Mouse (Mus musculus) embryonic fibroblast, embryonic 13.5 days (primary cell): ENCODE data around the gene 2310022B05Rik. TPM values are rescaled to one million over a fixed set of nuclear protein-coding genes. Genes with fewer than 3 reads are reported as not detected.

Experiments
- H3K27ac ChIP-seq: 2 replicates; pipeline ENCODE4 v1.5.1; 2012; ENCODE audit warnings: low read length, control low read depth, inconsistent platforms; ENCODE audit not compliant: insufficient read depth
- H3K4me1 ChIP-seq: 2 replicates; pipeline ENCODE4 v1.6.1; 2011; ENCODE audit warnings: low read length; ENCODE audit not compliant: control insufficient read depth, insufficient read depth
- H3K4me3 ChIP-seq: 2 replicates; pipeline ENCODE4 v1.5.1; 2011; ENCODE audit warnings: mild to moderate bottlenecking, control low read depth, low read length; ENCODE audit not compliant: insufficient read depth
- CTCF ChIP-seq: IDR thresholded peaks from 2 replicates; pipeline ENCODE4 v1.5.1; 2011; ENCODE audit warnings: mild to moderate bottlenecking, control low read depth, low read length, moderate library complexity, borderline replicate concordance; ENCODE audit not compliant: insufficient read depth
- POLR2A ChIP-seq: IDR thresholded peaks from 2 replicates; pipeline ENCODE4 v1.6.1; 2011; ENCODE audit warnings: low read depth, mild to moderate bottlenecking, control low read depth, low read length, moderate library complexity
- polyA plus RNA-seq: library from polyadenylated mRNA; stranded (reverse); fragments of >200 nt; gene quantifications from 2 replicates; pipeline ENCODE4 v1.2.4, GENCODE M21; 2011; ENCODE audit warnings: low read depth; ENCODE audit not compliant: missing spikeins, insufficient read length

2310022B05Rik gene
- 161 and 164 TPM in 2 replicates for polyA plus RNA-seq

DNA sequence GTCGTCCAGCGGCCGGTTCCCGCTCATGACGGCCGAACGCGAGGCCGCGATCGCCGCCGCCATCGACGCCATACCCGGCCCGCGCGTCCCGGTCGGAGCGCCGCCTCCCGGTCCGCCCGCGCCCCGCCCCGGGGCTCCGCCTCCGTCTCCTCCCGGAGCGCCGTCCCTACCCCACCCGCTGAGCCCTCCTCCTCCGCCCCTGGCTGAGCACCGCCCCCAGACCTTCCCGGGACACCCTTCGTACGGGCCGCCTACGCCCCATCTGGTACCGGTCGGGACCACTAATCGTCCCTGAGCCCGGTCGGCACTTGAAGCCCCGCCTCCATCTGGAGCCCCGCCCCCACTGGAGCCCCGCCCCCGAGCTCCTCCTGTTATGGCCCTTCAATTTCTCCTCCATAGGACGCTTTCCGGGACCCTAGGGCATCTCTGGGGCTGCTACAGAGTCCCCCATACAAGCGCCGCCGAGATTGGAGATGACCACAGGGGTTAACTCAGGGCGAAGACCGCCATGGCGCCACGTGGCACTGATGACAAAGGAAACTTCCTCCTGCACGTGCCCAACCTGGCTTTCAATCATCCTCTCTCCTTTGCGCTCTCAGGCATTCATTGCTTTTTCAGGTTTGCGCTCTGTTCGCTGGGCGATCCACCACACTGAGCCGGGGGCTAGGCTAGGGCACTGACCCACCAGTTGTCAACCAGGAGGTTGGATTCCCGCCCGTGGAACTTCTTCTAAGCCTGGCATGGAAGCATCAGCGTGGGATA is at the start of gene 2310022B05Rik:
TSS of gene 2310022B05Rik (minus strand) at position 258 of the 762 bp plus-strand sequence.
- TF ChIP-seq POLR2A: peak; percentile 98
- no peak for TF ChIP-seq CTCF

GRCm38 (mm10) chr8:124705823-124706222 is 42.7 kb upstream of the 2310022B05Rik start:
- TF ChIP-seq CTCF (no peak), POLR2A (no peak)
- H3K4me1 ChIP-seq: no peaks in the 10 kb centered on the region

More for the DNA sequence above, at the start of gene 2310022B05Rik:
- peaks cover 14% of the 10 kb centered on the region; the same call in 1 of the 2 replicates for H3K4me1 ChIP-seq
- H3K4me3 ChIP-seq: peak within 1 kb of the TSS; percentile 96
- H3K27ac ChIP-seq: peak within 1 kb of the TSS; percentile 94

DNA sequence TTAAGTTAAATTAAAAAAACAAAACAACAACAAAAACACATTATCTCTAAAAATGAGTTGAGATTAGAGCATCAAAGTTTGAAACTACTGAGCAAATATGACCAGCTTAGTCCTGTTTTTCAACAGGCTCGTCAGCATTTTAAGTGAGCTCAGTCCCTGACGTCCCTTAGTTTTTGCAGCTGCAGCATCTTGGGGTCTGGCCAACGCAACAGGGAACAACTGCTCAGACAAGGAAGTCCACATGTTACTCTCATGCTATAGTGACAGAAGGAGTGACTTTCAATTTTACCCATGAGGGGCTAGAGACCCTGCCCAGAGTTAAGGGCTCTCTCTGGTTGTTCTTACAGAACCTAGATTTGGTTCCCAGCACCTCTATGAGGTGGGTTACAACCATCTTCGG is 41.2 kb upstream of the 2310022B05Rik start:
- no peak overlapping the region for H3K4me3 ChIP-seq
- H3K4me1 ChIP-seq: no peaks in the 10 kb centered on the region
- TF ChIP-seq POLR2A (no peak), CTCF (no peak)
- no peak overlapping the region for H3K27ac ChIP-seq

More at GRCm38 (mm10) chr8:124705823-124706222, 42.7 kb upstream of the 2310022B05Rik start:
- H3K27ac ChIP-seq: no peak overlapping the region
- H3K4me3 ChIP-seq: no peak overlapping the region

DNA sequence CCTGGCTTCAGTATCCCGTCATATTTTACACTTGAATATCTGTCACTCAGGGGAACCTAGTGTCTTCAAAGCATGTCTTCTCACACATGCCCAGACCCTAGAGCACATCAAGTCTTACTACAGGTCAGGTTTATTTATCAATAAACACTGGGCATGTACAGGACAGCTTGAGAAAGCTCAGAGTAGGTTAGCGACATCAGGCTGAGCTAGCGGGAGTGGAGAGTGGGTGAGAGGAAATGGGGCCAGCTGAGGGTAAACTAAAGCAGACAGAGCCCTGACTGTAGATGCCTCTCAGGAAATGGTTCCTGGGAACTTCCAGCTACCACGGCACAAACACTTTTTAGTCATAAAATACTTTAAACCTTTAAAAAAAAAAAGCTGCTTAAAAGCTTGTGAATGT is 40.4 kb upstream of the 2310022B05Rik start:
- H3K4me3 ChIP-seq: no peak overlapping the region
- no peaks in the 10 kb centered on the region for H3K4me1 ChIP-seq
- no peak overlapping the region for H3K27ac ChIP-seq
- TF ChIP-seq CTCF (no peak), POLR2A (no peak)

DNA sequence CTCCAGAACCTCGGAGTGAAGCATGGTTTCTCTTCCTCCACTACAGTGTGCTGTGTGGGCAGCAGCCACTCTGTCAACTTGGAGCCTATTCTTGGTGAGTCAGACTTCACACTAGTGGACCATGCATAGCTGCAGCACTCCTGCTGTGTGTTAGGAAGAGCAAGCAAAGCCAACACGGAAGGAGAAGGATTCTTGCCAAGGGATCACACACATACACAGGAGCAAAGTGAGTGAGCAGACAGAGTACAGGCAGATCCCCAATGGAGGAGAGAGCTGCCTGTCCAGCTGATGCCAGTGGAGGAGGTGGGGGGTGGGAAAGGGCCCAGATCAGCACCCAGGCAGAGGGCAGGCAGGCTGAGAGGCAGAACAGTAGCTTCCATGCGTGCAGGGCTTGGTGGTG is 39.0 kb upstream of the 2310022B05Rik start:
- no peak overlapping the region for H3K4me3 ChIP-seq
- TF ChIP-seq POLR2A (no peak), CTCF (no peak)
- no peak overlapping the region for H3K27ac ChIP-seq
- no peaks in the 10 kb centered on the region for H3K4me1 ChIP-seq

GRCm38 (mm10) chr8:124701023-124701422 is 37.9 kb upstream of the 2310022B05Rik start:
- H3K27ac ChIP-seq: no peak overlapping the region
- H3K4me1 ChIP-seq: no peaks in the 10 kb centered on the region
- no peak overlapping the region for H3K4me3 ChIP-seq
- TF ChIP-seq POLR2A (no peak), CTCF (no peak)

DNA sequence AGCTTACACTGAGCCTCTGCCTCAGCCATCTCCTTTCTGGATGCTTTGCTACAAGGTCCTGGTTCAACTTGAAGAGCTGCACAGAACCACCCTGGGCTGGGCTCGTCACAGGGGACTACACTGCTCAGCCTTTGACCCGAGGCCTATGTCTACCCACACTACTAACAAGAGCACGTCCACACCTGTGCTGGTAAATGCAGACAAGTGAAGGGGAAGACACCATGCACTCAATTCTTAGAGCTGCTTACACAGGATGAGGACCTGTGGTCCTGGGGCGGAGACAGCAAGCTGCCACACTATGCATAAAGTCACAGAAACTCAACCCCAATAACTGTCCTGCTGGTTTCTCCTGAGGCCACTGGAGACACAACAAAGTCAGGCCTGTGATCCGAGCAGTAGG is 37.1 kb upstream of the 2310022B05Rik start:
- Histone ChIP-seq H3K4me1 (no peaks in the 10 kb centered on the region), H3K27ac (no peak overlapping the region), H3K4me3 (no peak overlapping the region)
- TF ChIP-seq CTCF (no peak), POLR2A (no peak)

DNA sequence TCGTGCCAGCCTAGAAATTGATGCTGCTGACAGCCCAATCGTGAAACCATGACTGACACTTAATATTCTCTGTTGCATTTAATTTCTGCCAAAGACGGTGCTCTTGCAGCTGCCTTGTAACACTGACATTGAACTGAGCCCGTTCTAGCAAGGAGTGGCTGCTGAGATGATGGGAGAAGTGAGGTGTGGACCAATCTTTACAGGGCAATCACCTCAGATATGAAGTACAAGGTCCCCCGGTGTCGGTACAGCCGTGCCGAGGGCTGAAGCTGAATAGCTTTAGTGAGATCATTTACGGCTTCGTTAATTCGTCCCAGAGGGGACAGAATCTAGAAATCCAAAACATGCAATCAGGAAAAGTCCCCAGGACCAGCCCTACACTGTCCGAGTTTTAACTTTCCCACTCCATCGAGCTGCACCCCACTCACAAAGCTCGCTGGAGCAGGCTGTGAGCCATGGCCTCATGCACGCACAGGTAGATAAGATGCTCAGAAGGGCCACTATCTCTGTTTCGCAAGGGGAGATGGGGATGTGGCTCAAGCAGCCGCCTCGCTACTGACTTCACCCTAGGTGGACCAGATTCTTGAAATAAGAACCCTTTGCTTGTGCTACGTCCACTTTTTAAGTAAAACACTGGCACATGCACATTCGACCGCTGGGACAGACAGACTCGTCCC is 32.4 kb upstream of the 2310022B05Rik start:
- no peak for TF ChIP-seq CTCF
- no peak for TF ChIP-seq POLR2A
- Histone ChIP-seq H3K27ac (no peak overlapping the region), H3K4me1 (no peaks in the 10 kb centered on the region), H3K4me3 (no peak overlapping the region)

DNA sequence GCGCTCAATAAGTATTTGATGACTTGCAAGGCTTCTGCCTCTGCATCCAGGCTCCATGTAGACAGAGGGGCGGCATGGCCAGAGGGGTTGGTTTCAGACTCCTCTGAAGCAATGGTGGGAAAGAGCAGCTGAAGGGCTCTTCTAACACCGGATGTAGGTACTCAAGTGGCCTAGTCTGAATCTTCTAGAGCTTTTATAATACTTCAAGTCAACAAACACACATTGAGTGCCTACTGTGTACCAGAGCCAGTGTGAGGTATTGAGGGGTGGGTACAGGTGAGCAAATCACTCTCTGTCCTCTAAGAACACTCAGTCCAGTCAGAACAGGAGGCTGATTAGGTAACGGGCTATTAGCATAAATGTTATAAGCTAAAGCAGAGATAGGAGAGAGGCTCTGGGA is 28.5 kb upstream of the 2310022B05Rik start:
- H3K4me1 ChIP-seq: no peaks in the 10 kb centered on the region
- H3K4me3 ChIP-seq: no peak overlapping the region
- TF ChIP-seq POLR2A: no peak
- TF ChIP-seq CTCF: no peak
- H3K27ac ChIP-seq: no peak overlapping the region

- no peak for TF ChIP-seq POLR2A
- no peak for TF ChIP-seq CTCF
- H3K4me1 ChIP-seq: no peaks in the 10 kb centered on the region
- H3K27ac ChIP-seq: no peak overlapping the region
- no peak overlapping the region for H3K4me3 ChIP-seq
Observed at GRCm38 (mm10) chr8:124688899-124689298, 25.7 kb upstream of the 2310022B05Rik start.
